Mouse (Mus musculus) neural tube, postnatal 0 days (tissue): ENCODE data around the gene Fggy. TPM values are rescaled to one million over a fixed set of nuclear protein-coding genes. Genes with fewer than 3 reads are reported as not detected.

Source experiments
- polyA plus RNA-seq: library from polyadenylated mRNA; unstranded; fragments of >200 nt; fragmentation: Nextera tagmentation; extraction: Ambion mirVana; gene quantifications from 2 replicates; pipeline ENCODE4 v1.2.1, GENCODE M21; 2015

Fggy gene
- 6.3 and 6.9 TPM in 2 replicates for polyA plus RNA-seq

GRCm38 (mm10) chr4:95557333-95557956, at the start of gene Fggy:
Gene Fggy (plus strand): TSS chr4:95557507.

GRCm38 (mm10) chr4:95966928-95967724, 409.8 kb downstream of the Fggy start, which contains the start of gene Hook1:
Gene Hook1 (plus strand): TSS chr4:95967240.

